Mouse (Mus musculus) megakaryocyte, embryonic 14.5 days (primary cell): ENCODE data around the gene Colq.

Source experiments
- FLI1 ChIP-seq: IDR thresholded peaks from 2 replicates; pipeline ENCODE4 v1.6.1; 2012; ENCODE audit warnings: low read length, inconsistent platforms, mixed read lengths
- GATA1 ChIP-seq: IDR thresholded peaks from 3 replicates; pipeline ENCODE4 v1.6.1; 2012; ENCODE audit warnings: mixed read lengths, low read length, inconsistent platforms, borderline replicate concordance

DNA sequence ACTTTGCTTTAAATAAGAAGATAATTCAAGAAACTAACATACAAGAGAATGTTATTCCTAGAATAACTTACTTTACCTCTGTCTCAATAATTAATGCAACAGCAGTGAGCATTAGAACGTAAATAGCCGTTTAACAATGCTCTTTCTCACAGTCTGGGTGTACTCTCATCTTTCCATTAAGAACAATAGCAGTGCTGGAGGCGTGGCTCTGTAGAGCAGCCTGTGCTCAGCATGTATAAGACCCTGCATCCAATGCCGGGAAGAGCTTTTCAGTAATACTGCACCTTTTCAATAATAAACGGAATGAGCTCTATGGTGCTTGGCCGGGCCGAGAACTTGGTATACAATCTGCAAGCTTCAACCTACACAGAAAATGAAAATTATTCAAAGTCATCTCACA lies 39.5 kb upstream of the Colq start:
- TF ChIP-seq FLI1 (no peak), GATA1 (no peak)
